Mouse (Mus musculus): ENCODE measurements around the gene Ube2g1. TPM values are rescaled to one million over a fixed set of nuclear protein-coding genes. Genes with fewer than 3 reads are reported as not detected.
A peak's percentile ranks its signal among the peaks of the same experiment; 100 is the strongest.

The Ube2g1 gene
- 10 to 100 TPM; 33.1 to 43.8 TPM for total RNA-seq (2021)
- long read RNA-seq, experiment 1, transcript Ube2g1-201 (6 exons, 3,815 nt) = major isoform, 33 of 40 reads
- long read RNA-seq, experiment 1, partial matches to known transcripts = 1 of 40 reads
- long read RNA-seq, experiment 1, other reads (novel, unspliced or antisense) = 5 of 40 reads
- long read RNA-seq, experiment 2, transcript Ube2g1-201 (6 exons, 3,815 nt) = major isoform, 86 of 104 reads
- long read RNA-seq, experiment 2, partial matches to known transcripts = 1 of 104 reads
- long read RNA-seq, experiment 2, other reads (novel, unspliced or antisense) = 17 of 104 reads

- peak; percentile 96 to 97 for DNase-seq (ENCODE audit: low spot score in 2 of 2)
Measured at GRCm38 (mm10) chr11:72606694-72607407, at the start of gene Ube2g1. Gene Ube2g1 (plus strand): TSS chr11:72607283.

DNA sequence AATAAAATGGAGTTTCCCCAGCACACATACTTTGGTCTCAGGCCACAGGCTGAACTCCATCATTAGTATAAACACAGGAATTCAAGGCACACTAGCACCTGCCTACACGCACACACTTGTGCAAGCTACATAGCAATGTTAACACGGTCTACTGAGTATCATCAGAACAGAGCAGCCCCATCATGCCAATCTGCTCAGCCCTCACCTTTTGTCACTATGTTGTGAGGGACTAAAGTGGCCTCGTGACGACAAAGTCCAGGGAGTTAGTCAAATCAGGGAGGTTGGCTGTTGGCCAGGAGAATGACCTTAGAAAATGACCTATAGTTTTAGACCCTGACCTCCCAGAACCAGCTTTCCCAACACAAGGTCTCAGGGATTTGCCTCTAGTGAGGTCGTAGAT lies 48.9 kb upstream of the Ube2g1 start:
- DNase-seq (ENCODE audit: low spot score in 2 of 2) = no peak

GRCm38 (mm10) chr11:72560661-72561060 lies 46.4 kb upstream of the Ube2g1 start:
- no peak for DNase-seq (ENCODE audit: low spot score in 2 of 2)

GRCm38 (mm10) chr11:72564232-72564807 lies 42.8 kb upstream of the Ube2g1 start:
- no peak for DNase-seq (ENCODE audit: low spot score in 2 of 2)

DNA sequence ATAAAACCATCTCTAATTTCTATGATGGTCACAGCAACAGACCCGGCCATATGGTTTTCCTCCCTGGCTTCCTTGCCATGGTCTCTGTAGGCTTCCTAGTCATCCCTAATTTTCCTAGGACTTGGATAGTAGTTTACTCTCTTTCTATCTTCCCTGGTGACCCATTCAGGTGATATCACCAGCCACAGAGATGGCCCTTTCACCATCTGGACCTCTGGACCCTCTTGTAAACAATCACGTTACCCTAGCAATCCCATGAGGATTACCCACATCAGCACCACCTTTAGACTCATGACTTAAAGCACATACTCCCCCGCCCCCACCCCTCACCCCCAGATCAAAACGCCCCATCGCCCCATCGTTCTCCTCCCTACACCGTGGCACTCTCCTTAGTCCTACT lies 40.8 kb upstream of the Ube2g1 start:
- no peak for DNase-seq (ENCODE audit: low spot score in 2 of 2)

- DNase-seq (ENCODE audit: low spot score in 2 of 2) = no peak
Measured at GRCm38 (mm10) chr11:72566816-72567338, 40.2 kb upstream of the Ube2g1 start.

DNA sequence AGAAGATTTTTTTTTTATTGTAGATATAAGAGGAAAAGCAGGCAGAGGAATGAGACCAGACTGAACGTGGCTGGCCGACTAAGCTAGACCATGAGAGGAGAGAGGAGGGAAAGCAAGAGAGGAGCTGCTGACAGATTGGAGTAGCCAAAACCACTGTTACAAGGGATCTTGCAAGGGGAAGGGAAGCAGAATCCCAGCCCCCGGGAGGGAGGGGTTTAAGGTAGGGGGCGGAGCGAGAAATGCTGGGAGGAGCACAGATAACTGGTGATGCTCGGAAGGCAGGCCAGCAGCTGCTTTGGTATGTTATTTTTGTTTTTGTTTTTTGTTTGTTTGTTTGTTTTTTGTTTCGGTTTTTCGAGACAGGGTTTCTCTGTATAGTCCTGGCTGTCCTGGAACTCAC lies 38.0 kb upstream of the Ube2g1 start:
- no peak for DNase-seq (ENCODE audit: low spot score in 2 of 2)

GRCm38 (mm10) chr11:72569671-72570318 lies 37.3 kb upstream of the Ube2g1 start:
- no peak for DNase-seq (ENCODE audit: low spot score in 2 of 2)

GRCm38 (mm10) chr11:72570319-72570979 lies 36.6 kb upstream of the Ube2g1 start:
- DNase-seq (ENCODE audit: low spot score in 2 of 2) = peak; percentile 79 to 83

DNA sequence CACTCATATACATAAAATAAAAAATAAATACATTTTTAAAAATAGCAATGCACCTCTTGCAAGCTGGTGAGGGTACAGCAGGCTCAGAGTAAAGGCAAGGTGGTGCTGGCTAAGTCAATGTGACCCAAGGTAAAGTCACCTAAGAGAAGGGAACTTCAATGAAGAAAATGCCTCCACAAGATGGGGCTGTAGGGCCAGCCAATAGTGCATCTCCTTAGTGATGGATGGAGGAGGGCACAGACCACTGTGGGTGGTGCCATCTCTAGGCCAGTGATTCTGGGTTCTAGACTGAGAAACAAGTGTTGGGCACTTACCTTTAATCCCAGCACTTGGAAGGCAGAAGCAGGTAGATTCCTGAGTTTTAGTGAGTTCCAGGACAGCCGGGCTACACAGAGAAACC lies 33.3 kb upstream of the Ube2g1 start:
- no peak for DNase-seq (ENCODE audit: low spot score in 2 of 2)

DNA sequence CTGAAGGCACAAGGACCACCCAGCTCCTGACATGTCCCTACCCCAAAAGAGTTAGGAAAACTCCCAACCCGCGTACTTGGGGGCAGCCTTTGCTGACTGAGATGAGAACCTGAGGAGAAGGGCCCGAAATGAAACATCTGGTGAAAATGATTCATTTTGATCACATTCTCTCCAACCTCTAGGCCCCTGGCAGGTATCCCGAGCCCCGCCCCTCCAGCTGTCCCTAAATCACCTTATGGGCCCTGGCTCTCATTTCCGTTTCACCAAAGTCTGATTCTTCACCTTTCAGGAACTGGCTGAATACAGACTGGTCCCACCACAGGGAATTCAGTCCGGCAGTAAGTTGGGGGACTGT lies 31.0 kb upstream of the Ube2g1 start:
- DNase-seq (ENCODE audit: low spot score in 2 of 2) = no peak

- no peak for DNase-seq (ENCODE audit: low spot score in 2 of 2)
Measured at GRCm38 (mm10) chr11:72576466-72577351, 30.4 kb upstream of the Ube2g1 start.

- no peak for DNase-seq (ENCODE audit: low spot score in 2 of 2)
Measured at GRCm38 (mm10) chr11:72578471-72578870, 28.6 kb upstream of the Ube2g1 start.

DNA sequence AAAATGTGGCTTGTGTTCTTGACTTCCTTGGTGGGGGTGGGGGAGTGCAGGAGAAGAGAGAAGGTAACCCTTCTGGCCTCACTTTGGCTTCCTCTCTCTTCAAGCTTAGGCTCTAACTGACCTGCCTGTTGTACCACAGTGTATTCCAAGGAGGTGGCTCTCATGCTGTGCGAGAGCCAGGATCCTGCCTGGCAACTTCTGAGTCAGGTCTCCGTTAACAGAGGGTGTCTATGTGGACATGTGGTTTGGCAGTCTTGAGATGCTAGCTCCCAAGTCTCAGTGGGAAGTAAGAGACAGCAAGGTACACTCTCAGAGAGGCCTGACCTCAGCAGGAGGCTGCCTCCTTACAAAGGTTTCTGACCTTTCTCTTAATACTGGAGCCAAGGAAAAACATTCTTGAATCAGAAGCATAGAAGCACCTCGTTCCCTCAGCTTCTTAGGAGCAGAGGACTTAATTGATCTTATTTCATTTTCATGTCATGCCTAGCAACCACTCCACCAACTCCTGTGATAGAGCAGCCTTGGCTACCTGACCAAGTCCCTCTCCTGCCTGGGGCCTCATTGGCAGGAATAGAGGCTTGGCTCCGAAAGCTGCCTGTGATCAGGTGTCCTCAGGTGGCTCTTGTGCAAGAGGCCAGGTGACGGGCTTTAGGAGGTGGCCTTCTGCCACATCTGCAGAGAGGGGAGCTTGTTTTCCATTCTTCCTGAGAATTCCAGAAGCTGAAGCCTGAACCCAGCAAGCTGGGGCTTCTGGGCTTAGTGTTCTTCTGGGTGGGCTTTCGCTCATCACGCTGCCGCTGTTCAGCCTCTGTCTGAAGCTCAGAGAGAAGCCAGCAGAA lies 25.3 kb upstream of the Ube2g1 start:
- no peak for DNase-seq (ENCODE audit: low spot score in 2 of 2)

GRCm38 (mm10) chr11:72582448-72582705 lies 24.7 kb upstream of the Ube2g1 start:
- no peak for DNase-seq (ENCODE audit: low spot score in 2 of 2)

GRCm38 (mm10) chr11:72583092-72583491 lies 24.0 kb upstream of the Ube2g1 start:
- no peak for DNase-seq (ENCODE audit: low spot score in 2 of 2)

GRCm38 (mm10) chr11:72586570-72586969 lies 20.5 kb upstream of the Ube2g1 start:
- no peak for DNase-seq (ENCODE audit: low spot score in 2 of 2)

GRCm38 (mm10) chr11:72587537-72588233 lies 19.4 kb upstream of the Ube2g1 start:
- no peak for DNase-seq (ENCODE audit: low spot score in 2 of 2)
